Mouse (Mus musculus): Measurements from ENCODE around the gene Pecr. TPM values are rescaled to one million over a fixed set of nuclear protein-coding genes. Genes with fewer than 3 reads are reported as not detected.

The Pecr gene
- polyA plus RNA-seq, 1 experiment from 2014 or later, result 14.0 TPM

DNA sequence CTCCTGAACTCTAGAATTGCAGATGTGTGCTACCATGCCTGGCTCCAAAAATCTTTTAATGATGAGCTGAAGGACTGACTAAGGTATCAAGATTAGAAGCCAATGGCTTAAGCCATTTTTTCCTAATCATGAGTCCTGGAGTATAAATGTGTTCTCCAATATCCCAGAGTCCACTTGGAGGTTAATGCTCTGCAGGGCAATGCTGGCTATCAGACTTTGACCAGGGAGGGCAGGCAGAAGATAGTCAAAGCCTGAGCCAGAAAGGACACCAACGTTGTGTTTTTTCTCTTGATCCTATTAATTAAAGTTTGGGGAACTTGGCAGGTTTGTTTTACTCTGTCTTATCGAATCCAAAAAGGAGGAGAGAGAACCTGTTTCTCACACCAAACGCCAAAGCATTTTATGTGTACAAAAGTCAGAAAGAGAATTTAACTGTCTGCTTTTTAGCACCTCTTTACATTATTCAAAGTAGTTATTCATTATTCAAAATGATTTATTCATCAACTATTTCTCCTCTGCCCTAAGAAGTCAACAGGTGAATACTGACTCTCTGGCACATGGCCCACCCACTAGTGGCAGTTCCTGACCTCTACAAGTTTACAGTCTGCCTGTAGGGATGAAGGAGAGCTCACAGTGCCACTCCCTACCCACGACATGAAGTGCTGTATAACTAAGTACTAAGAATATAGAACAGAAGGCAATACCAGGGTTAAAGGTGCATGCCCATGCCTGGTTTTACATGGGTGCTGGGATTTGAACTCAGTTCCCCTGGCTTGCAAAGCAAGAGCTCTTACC is 10.0 kb upstream of the Pecr start:
- Histone ChIP-seq H3K27me3 (ENCODE audit: control insufficient read depth, insufficient read depth, low read length) (no peaks in the 10 kb centered on the region), H3K4me3 (ENCODE audit: low read depth, low read length) (no peak overlapping the region), H3K36me3 (ENCODE audit: control insufficient read depth, insufficient read depth, low read length) (no peaks in the 10 kb centered on the region), H3K4me1 (replicated peaks; ENCODE audit: control insufficient read depth, insufficient read depth, low read length) (no peaks in the 10 kb centered on the region), H3K4me2 (replicated peaks; ENCODE audit: low read depth, low read length) (no peak overlapping the region), H3K9ac (ENCODE audit: low read depth, low read length) (no peak overlapping the region), H3K9me3 (ENCODE audit: control insufficient read depth, low read length) (no peaks in the 10 kb centered on the region), H3K27ac (ENCODE audit: low read depth, low read length) (no peak overlapping the region)
- no peak for ATAC-seq (ENCODE audit: low FRiP score)
- WGBS, result 73% methylated on average over 4 of the region's 4 CpGs
- no peak for DNase-seq (ENCODE audit: low spot score)

DNA sequence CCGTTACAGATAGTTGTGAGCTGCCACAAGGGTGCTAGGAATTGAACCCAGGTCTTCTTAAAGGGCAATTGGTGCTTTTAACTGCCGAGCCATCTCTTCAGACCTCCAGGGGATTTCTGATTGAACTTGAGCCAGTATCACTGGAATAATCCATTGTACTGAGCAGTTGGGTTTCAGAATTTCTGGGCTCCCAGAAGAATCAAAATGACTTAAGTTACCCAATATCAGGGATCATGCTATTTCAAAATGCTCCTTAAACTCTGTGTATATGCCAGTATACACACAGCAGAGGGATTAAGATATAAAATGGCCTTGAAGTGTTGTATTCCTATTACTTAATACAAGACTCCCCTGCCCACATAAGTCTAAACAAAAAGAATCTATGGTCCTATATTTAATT is 7.8 kb upstream of the Pecr start:
- no peaks in the 10 kb centered on the region for H3K36me3 ChIP-seq (ENCODE audit: control insufficient read depth, insufficient read depth, low read length)
- H3K4me2 ChIP-seq (replicated peaks; ENCODE audit: low read depth, low read length), result no peak overlapping the region
- H3K27ac ChIP-seq (ENCODE audit: low read depth, low read length), result no peak overlapping the region
- H3K9ac ChIP-seq (ENCODE audit: low read depth, low read length), result no peak overlapping the region
- DNase-seq (ENCODE audit: low spot score), result no peak
- H3K4me3 ChIP-seq (ENCODE audit: low read depth, low read length), result no peak overlapping the region
- no peaks in the 10 kb centered on the region for H3K4me1 ChIP-seq (replicated peaks; ENCODE audit: control insufficient read depth, insufficient read depth, low read length)
- H3K27me3 ChIP-seq (ENCODE audit: control insufficient read depth, insufficient read depth, low read length), result no peaks in the 10 kb centered on the region
- H3K9me3 ChIP-seq (ENCODE audit: control insufficient read depth, low read length), result no peaks in the 10 kb centered on the region
- no peak for ATAC-seq (ENCODE audit: low FRiP score)
- 83% methylated on average over 2 of the region's 2 CpGs for WGBS

DNA sequence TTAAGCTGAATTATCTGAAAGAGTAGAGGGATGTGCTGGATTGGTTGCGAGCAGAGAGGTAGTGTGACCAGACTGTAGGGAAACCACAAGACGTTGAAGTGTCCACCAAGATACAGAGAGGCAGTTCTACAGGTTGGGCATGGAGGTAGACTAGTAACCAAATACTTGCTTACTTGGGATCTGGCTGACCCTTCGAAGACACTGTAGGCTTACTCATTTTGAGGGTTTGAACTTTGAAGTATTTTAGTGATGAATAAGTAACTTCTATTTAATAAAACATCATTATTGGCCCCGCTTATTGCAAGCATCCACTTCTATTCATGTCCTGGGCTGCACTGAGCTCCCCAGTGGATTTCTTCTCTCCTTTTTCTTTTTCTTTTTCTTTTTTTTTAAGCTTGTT is 7.3 kb upstream of the Pecr start:
- Histone ChIP-seq H3K4me3 (ENCODE audit: low read depth, low read length) (no peak overlapping the region), H3K4me1 (replicated peaks; ENCODE audit: control insufficient read depth, insufficient read depth, low read length) (no peaks in the 10 kb centered on the region), H3K27me3 (ENCODE audit: control insufficient read depth, insufficient read depth, low read length) (no peaks in the 10 kb centered on the region), H3K9ac (ENCODE audit: low read depth, low read length) (no peak overlapping the region), H3K36me3 (ENCODE audit: control insufficient read depth, insufficient read depth, low read length) (no peaks in the 10 kb centered on the region), H3K9me3 (ENCODE audit: control insufficient read depth, low read length) (no peaks in the 10 kb centered on the region), H3K4me2 (replicated peaks; ENCODE audit: low read depth, low read length) (no peak overlapping the region), H3K27ac (ENCODE audit: low read depth, low read length) (no peak overlapping the region)
- 93% methylated on average over 4 of the region's 4 CpGs for WGBS
- ATAC-seq (ENCODE audit: low FRiP score), result no peak
- DNase-seq (ENCODE audit: low spot score), result no peak

DNA sequence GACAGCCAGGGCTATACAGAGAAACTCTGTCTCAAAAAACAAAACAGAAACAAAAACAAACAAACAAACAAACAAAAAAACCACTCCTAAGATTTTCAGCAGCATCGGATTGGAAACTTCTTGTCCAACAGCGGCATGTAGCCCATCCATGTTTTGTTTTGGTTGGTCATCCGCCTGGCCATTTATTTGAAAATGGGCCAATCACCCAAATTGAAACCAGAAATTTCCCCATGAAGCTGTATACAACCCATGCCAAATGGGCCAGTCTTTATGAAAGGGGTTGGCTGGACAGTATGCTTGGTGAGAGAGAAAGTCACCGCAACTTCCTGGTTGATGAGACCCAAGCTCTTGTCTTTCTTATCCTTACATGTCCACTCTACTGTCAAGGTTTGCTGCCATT is 6.8 kb upstream of the Pecr start:
- H3K9ac ChIP-seq (ENCODE audit: low read depth, low read length), result no peak overlapping the region
- no peaks in the 10 kb centered on the region for H3K36me3 ChIP-seq (ENCODE audit: control insufficient read depth, insufficient read depth, low read length)
- no peaks in the 10 kb centered on the region for H3K9me3 ChIP-seq (ENCODE audit: control insufficient read depth, low read length)
- H3K27me3 ChIP-seq (ENCODE audit: control insufficient read depth, insufficient read depth, low read length), result no peaks in the 10 kb centered on the region
- ATAC-seq (ENCODE audit: low FRiP score) (no peak), DNase-seq (ENCODE audit: low spot score) (no peak)
- no peak overlapping the region for H3K27ac ChIP-seq (ENCODE audit: low read depth, low read length)
- WGBS, result 94% methylated on average over 4 of the region's 4 CpGs
- H3K4me3 ChIP-seq (ENCODE audit: low read depth, low read length), result no peak overlapping the region
- H3K4me1 ChIP-seq (replicated peaks; ENCODE audit: control insufficient read depth, insufficient read depth, low read length), result no peaks in the 10 kb centered on the region
- no peak overlapping the region for H3K4me2 ChIP-seq (replicated peaks; ENCODE audit: low read depth, low read length)

DNA sequence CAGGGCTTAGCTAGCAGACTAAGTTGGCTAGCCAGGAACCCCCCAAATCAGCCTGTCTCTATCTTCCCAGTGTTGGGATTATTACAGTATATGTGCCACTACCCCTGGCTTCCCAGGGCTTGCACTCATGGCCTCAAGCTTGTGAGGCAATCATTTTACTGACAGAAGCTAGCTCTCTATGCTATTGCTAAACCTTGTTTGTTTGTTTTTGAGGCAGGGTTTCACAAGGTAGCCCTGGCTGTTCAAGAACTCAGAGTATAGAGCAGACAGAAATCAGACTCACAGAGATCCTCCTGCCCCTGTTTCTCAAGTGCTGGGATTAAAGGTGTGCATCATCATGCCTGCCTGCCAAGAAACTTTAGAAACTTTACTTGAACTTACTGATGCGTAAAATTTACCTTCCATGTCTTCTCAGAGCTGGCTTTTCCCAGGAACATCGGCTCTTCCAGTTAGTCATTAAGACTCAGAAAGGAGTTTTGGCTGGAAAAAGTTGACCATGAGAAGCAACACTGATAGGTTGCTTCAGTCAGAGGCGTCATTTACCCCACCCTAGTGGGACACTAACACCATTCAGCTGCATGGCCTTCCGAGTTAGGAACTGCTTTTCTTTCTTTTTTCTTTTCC is 4.5 kb upstream of the Pecr start:
- no peaks in the 10 kb centered on the region for H3K36me3 ChIP-seq (ENCODE audit: control insufficient read depth, insufficient read depth, low read length)
- H3K27ac ChIP-seq (ENCODE audit: low read depth, low read length), result no peak overlapping the region
- no peaks in the 10 kb centered on the region; the same call in 1 of the 2 replicates for H3K4me1 ChIP-seq (replicated peaks; ENCODE audit: control insufficient read depth, insufficient read depth, low read length)
- DNase-seq (ENCODE audit: low spot score) (no peak), ATAC-seq (ENCODE audit: low FRiP score) (no peak)
- no peak overlapping the region for H3K4me3 ChIP-seq (ENCODE audit: low read depth, low read length)
- H3K9ac ChIP-seq (ENCODE audit: low read depth, low read length), result no peak overlapping the region
- H3K4me2 ChIP-seq (replicated peaks; ENCODE audit: low read depth, low read length), result no peak overlapping the region
- WGBS, result 83% methylated on average over 4 of the region's 4 CpGs
- H3K27me3 ChIP-seq (ENCODE audit: control insufficient read depth, insufficient read depth, low read length), result no peaks in the 10 kb centered on the region
- H3K9me3 ChIP-seq (ENCODE audit: control insufficient read depth, low read length), result no peaks in the 10 kb centered on the region

DNA sequence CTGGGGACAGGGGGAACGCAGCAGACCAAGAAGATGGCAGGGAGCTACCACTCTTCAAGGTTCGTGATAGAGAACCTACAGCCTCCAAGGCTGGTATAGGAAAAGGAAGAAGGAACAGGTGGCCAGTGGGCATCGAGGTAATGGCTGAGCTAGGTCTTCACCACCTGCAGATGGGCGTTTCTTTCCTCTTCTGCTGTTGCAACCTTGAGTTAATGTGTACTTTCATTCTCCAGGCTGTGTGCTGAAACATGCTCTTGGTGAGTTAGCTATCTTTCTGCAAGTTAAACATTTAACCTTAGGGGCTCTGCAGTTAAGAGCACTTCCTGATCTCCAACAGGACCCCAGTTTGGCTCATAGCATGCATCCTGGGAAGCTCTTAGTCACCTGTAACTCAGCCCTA is 3.8 kb upstream of the Pecr start:
- no peak overlapping the region for H3K4me3 ChIP-seq (ENCODE audit: low read depth, low read length)
- H3K36me3 ChIP-seq (ENCODE audit: control insufficient read depth, insufficient read depth, low read length), result no peaks in the 10 kb centered on the region
- no peaks in the 10 kb centered on the region; the same call in 1 of the 2 replicates for H3K4me1 ChIP-seq (replicated peaks; ENCODE audit: control insufficient read depth, insufficient read depth, low read length)
- H3K27me3 ChIP-seq (ENCODE audit: control insufficient read depth, insufficient read depth, low read length), result no peaks in the 10 kb centered on the region
- no peak overlapping the region for H3K9ac ChIP-seq (ENCODE audit: low read depth, low read length)
- WGBS, result 89% methylated on average over 4 of the region's 4 CpGs
- H3K9me3 ChIP-seq (ENCODE audit: control insufficient read depth, low read length), result no peaks in the 10 kb centered on the region
- DNase-seq (ENCODE audit: low spot score) (no peak), ATAC-seq (ENCODE audit: low FRiP score) (no peak)
- H3K27ac ChIP-seq (ENCODE audit: low read depth, low read length), result no peak overlapping the region
- no peak overlapping the region for H3K4me2 ChIP-seq (replicated peaks; ENCODE audit: low read depth, low read length)

DNA sequence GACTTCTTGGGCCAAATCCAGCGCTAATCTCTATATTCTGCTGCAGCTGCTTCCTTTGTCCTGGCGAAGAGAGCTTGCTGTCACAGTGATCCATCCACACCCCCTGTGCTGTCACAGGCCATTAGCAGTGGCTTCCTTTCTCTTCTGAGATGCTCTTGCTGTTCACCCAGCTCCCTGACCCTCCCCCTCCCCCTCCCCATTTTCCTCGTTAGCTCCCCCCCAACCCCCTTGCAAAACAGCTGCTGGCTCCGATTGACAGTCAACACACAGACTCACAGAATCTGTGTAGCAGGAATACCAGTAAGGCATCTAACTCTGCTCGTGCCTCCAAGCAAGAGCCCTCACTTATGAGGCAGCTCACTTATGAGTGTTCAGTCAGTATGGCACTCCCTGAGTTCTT is 2.8 kb upstream of the Pecr start:
- Histone ChIP-seq H3K9me3 (ENCODE audit: control insufficient read depth, low read length) (no peaks in the 10 kb centered on the region), H3K27ac (ENCODE audit: low read depth, low read length) (peak overlapping the region; percentile 86), H3K9ac (ENCODE audit: low read depth, low read length) (0 out of 2 replicates have a peak overlapping the region, but pooled peaks have one; percentile 15), H3K27me3 (ENCODE audit: control insufficient read depth, insufficient read depth, low read length) (no peaks in the 10 kb centered on the region), H3K36me3 (ENCODE audit: control insufficient read depth, insufficient read depth, low read length) (no peaks in the 10 kb centered on the region), H3K4me1 (replicated peaks; ENCODE audit: control insufficient read depth, insufficient read depth, low read length) (no peaks in the 10 kb centered on the region; the same call in 1 of the 2 replicates), H3K4me3 (ENCODE audit: low read depth, low read length) (no peak overlapping the region), H3K4me2 (replicated peaks; ENCODE audit: low read depth, low read length) (no peak overlapping the region)
- 15% methylated on average over 5 of the region's 5 CpGs for WGBS
- ATAC-seq (ENCODE audit: low FRiP score), result peak; percentile 72
- peak; percentile 74 for DNase-seq (ENCODE audit: low spot score)

DNA sequence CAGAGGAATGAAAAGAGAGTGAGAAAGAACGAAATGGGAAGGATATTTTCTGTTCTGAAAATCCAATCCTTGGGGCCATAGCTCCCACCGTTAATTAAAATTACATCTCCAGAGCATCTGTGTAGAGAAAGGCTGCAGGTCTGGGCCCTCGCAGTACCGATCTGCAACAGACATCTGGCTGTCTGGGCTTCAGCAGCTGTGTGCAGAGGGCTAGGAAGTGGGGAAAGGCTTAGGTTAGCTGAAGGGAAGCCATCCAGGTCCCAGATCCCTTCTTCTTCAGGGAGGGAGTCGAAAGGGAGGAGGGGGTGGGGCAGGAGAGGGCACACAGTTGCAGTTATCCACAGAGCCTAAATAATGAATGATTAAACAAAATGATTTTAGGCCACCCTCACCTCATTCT is 425 bp upstream of the Pecr start:
- Histone ChIP-seq H3K9ac (ENCODE audit: low read depth, low read length) (peak overlapping the region; percentile 69), H3K36me3 (ENCODE audit: control insufficient read depth, insufficient read depth, low read length) (no peaks in the 10 kb centered on the region), H3K9me3 (ENCODE audit: control insufficient read depth, low read length) (no peaks in the 10 kb centered on the region), H3K27ac (ENCODE audit: low read depth, low read length) (peak overlapping the region; percentile 58; the same call in 1 of the 2 replicates), H3K4me1 (replicated peaks; ENCODE audit: control insufficient read depth, insufficient read depth, low read length) (no peaks in the 10 kb centered on the region; the same call in 1 of the 2 replicates), H3K27me3 (ENCODE audit: control insufficient read depth, insufficient read depth, low read length) (no peaks in the 10 kb centered on the region), H3K4me2 (replicated peaks; ENCODE audit: low read depth, low read length) (peak overlapping the region; percentile 74), H3K4me3 (ENCODE audit: low read depth, low read length) (peak overlapping the region; percentile 44)
- ATAC-seq (ENCODE audit: low FRiP score), result peak; percentile 63
- WGBS, result 6% methylated on average over 5 of the region's 5 CpGs
- no peak for DNase-seq (ENCODE audit: low spot score)

DNA sequence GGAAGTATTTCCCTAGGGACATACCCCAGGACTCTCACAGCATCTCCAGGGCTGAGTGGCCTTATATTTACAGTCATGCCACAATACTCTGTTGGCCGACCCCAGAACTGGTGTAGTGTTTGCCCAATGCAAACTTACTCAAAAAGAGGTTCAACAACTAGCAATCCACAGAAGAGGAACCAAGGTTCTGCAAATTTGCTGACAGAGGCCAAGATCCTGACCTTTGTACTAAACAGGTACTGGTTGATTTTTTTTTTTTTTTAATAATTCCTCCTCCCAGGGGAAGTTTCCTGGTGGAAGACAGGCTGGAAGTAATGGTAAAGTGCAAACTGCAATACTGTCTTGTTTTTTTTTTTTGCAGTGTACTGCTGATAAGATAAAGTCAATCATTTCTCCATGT is 1.5 kb downstream of the Pecr start:
- no peaks in the 10 kb centered on the region for H3K9me3 ChIP-seq (ENCODE audit: control insufficient read depth, low read length)
- no peak overlapping the region for H3K27ac ChIP-seq (ENCODE audit: low read depth, low read length)
- ATAC-seq (ENCODE audit: low FRiP score) (no peak), DNase-seq (ENCODE audit: low spot score) (no peak)
- no peak overlapping the region for H3K4me2 ChIP-seq (replicated peaks; ENCODE audit: low read depth, low read length)
- H3K36me3 ChIP-seq (ENCODE audit: control insufficient read depth, insufficient read depth, low read length), result no peaks in the 10 kb centered on the region
- H3K27me3 ChIP-seq (ENCODE audit: control insufficient read depth, insufficient read depth, low read length), result no peaks in the 10 kb centered on the region
- no peak overlapping the region for H3K4me3 ChIP-seq (ENCODE audit: low read depth, low read length)
- WGBS, result 92% methylated on average over 1 of the region's 1 CpGs
- no peak overlapping the region for H3K9ac ChIP-seq (ENCODE audit: low read depth, low read length)
- H3K4me1 ChIP-seq (replicated peaks; ENCODE audit: control insufficient read depth, insufficient read depth, low read length), result no peaks in the 10 kb centered on the region; the same call in 1 of the 2 replicates
